Comparison of ENCODE assay signal across 8 mouse cellular contexts in the genomic region with DNA sequence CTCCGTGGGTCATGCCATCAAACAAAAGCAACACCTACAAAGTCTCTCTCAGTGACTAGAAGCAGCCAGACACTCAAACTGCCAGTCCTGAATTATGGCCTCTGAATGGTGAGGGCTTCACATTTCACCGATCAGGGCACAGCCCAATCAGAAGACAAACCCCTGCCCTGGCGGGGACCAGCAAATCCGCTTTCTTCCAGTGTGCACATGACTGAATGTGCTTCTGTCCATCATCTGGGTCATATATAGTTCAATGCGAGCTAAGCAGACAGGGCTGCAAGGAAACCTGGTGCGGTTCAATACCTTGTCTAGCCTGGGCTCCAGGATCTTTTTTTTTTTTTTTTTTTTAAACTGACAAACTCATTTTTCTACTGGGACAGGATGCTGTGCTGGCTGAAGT.
A peak's percentile ranks its signal among the peaks of the same experiment; 100 is the strongest.
DNase-seq lines count a peak whose midpoint lies in the region; ATAC-seq and TF ChIP-seq lines count a peak whose summit lies in the region.

No protein-coding gene starts in this region.

- peak overlapping the region; percentile 76 for H3K9ac ChIP-seq in embryonic facial prominence, embryonic 14.5 days (ENCODE audit: low read depth, low read length)
- H3K9ac ChIP-seq in heart, embryonic 12.5 days, result peak overlapping the region; percentile 70
- peak overlapping the region; percentile 64 for H3K9ac ChIP-seq in kidney, embryonic 15.5 days
- peak overlapping the region; percentile 53 for H3K9ac ChIP-seq in liver, postnatal 0 days (replicated peaks)
- peak overlapping the region; percentile 88 for H3K9ac ChIP-seq in neural tube, embryonic 13.5 days

- ATAC-seq in CD4-positive, CD25-positive, alpha-beta regulatory T cell, adult 4 months, result peak; percentile 61
- ATAC-seq in embryonic facial prominence, embryonic 14.5 days (ENCODE audit: low read depth), result peak; percentile 97
- ATAC-seq in heart, embryonic 12.5 days (ENCODE audit: insufficient number of reproducible peaks, low FRiP score), result peak; percentile 84
- peak; percentile 97 for ATAC-seq in kidney, embryonic 15.5 days (replicated peaks; ENCODE audit: low FRiP score)
- peak; percentile 76 for ATAC-seq in liver, postnatal 0 days
- ATAC-seq in neural tube, embryonic 13.5 days (ENCODE audit: low read depth), result peak; percentile 88

- peak overlapping the region; percentile 50 for H3K4me3 ChIP-seq in embryonic facial prominence, embryonic 14.5 days (ENCODE audit: low read depth, low read length)
- H3K4me3 ChIP-seq in heart, embryonic 12.5 days, result peak overlapping the region; percentile 60
- H3K4me3 ChIP-seq in kidney, embryonic 15.5 days (replicated peaks), result peak overlapping the region; percentile 62
- H3K4me3 ChIP-seq in liver, postnatal 0 days (ENCODE audit: low read depth, low read length), result peak overlapping the region; percentile 58
- H3K4me3 ChIP-seq in neural tube, embryonic 13.5 days, result peak overlapping the region; percentile 58

- TF ChIP-seq CTCF in liver, postnatal 0 days (IDR thresholded peaks at IDR 0.05; ENCODE audit: low read depth), result no peak

- H3K4me2 ChIP-seq in embryonic facial prominence, embryonic 14.5 days (ENCODE audit: low read depth, low read length), result peak overlapping the region; percentile 77
- peak overlapping the region; percentile 61 for H3K4me2 ChIP-seq in heart, embryonic 12.5 days
- peak overlapping the region; percentile 73 for H3K4me2 ChIP-seq in kidney, embryonic 15.5 days
- H3K4me2 ChIP-seq in liver, postnatal 0 days (ENCODE audit: low read depth, low read length), result peak overlapping the region; percentile 66
- H3K4me2 ChIP-seq in neural tube, embryonic 13.5 days, result peak overlapping the region; percentile 63

- peak overlapping the region; percentile 96 for H3K27ac ChIP-seq in embryonic facial prominence, embryonic 14.5 days (replicated peaks; ENCODE audit: low read depth, low read length)
- H3K27ac ChIP-seq in heart, embryonic 12.5 days (ENCODE audit: poor library complexity, severe bottlenecking), result peak overlapping the region; percentile 99
- H3K27ac ChIP-seq in kidney, embryonic 15.5 days, result peak overlapping the region; percentile 95
- H3K27ac ChIP-seq in liver, postnatal 0 days (ENCODE audit: low read depth), result peak overlapping the region; percentile 70
- H3K27ac ChIP-seq in neural tube, embryonic 13.5 days (replicated peaks), result peak overlapping the region; percentile 97

- peak; percentile 16 to 32 for DNase-seq in adrenal gland, postnatal 4 days (ENCODE audit: low spot score in 2 of 2)
- DNase-seq in embryonic facial prominence, embryonic 14.5 days (ENCODE audit: low spot score), result peak; percentile 97
- DNase-seq in liver, postnatal 0 days, result peak; percentile 61
- peak; percentile 71 for DNase-seq in thymus, postnatal 0 days (ENCODE audit: low spot score)

- WGBS in embryonic facial prominence, embryonic 14.5 days, result 3% methylated on average over 6 of the region's 6 CpGs
- WGBS in heart, embryonic 12.5 days, result 28% methylated on average over 6 of the region's 6 CpGs
- 4% methylated on average over 6 of the region's 6 CpGs for WGBS in kidney, embryonic 15.5 days
- WGBS in liver, postnatal 0 days (ENCODE audit: insufficient replicate concordance), result 20% methylated on average over 6 of the region's 6 CpGs
- 4% methylated on average over 6 of the region's 6 CpGs for WGBS in neural tube, embryonic 13.5 days

- no peaks in the 10 kb centered on the region for H3K27me3 ChIP-seq in embryonic facial prominence, embryonic 14.5 days (replicated peaks; ENCODE audit: control insufficient read depth, insufficient read depth, low read length)
- no peaks in the 10 kb centered on the region for H3K27me3 ChIP-seq in heart, embryonic 12.5 days (replicated peaks)
- H3K27me3 ChIP-seq in kidney, embryonic 15.5 days, result no peaks in the 10 kb centered on the region
- no peaks in the 10 kb centered on the region for H3K27me3 ChIP-seq in liver, postnatal 0 days (ENCODE audit: insufficient read depth, low read length)
- no peaks in the 10 kb centered on the region for H3K27me3 ChIP-seq in neural tube, embryonic 13.5 days

- no peak for TF ChIP-seq EP300 in liver, postnatal 0 days (IDR thresholded peaks at IDR 0.05; ENCODE audit: low read depth)

- no peaks in the 10 kb centered on the region for H3K4me1 ChIP-seq in embryonic facial prominence, embryonic 14.5 days (ENCODE audit: control insufficient read depth, insufficient read depth, low read length)
- peaks cover 9% of the 10 kb centered on the region for H3K4me1 ChIP-seq in heart, embryonic 12.5 days (replicated peaks)
- H3K4me1 ChIP-seq in kidney, embryonic 15.5 days, result 0 out of 2 replicates have a peak, but pooled peaks cover 7% of the 10 kb centered on the region
- peaks cover 13% of the 10 kb centered on the region; the same call in 1 of the 2 replicates for H3K4me1 ChIP-seq in liver, postnatal 0 days (ENCODE audit: insufficient read depth)
- H3K4me1 ChIP-seq in neural tube, embryonic 13.5 days (replicated peaks), result peaks cover 30% of the 10 kb centered on the region

- no peaks in the 10 kb centered on the region for H3K36me3 ChIP-seq in embryonic facial prominence, embryonic 14.5 days (ENCODE audit: control insufficient read depth, insufficient read depth, low read length)
- no peaks in the 10 kb centered on the region for H3K36me3 ChIP-seq in heart, embryonic 12.5 days
- H3K36me3 ChIP-seq in kidney, embryonic 15.5 days, result no peaks in the 10 kb centered on the region
- no peaks in the 10 kb centered on the region for H3K36me3 ChIP-seq in liver, postnatal 0 days (replicated peaks; ENCODE audit: insufficient read depth, low read length)
- H3K36me3 ChIP-seq in neural tube, embryonic 13.5 days, result no peaks in the 10 kb centered on the region

- no peaks in the 10 kb centered on the region for H3K9me3 ChIP-seq in embryonic facial prominence, embryonic 14.5 days (ENCODE audit: control insufficient read depth, low read length)
- no peaks in the 10 kb centered on the region for H3K9me3 ChIP-seq in heart, embryonic 12.5 days (replicated peaks)
- no peaks in the 10 kb centered on the region for H3K9me3 ChIP-seq in kidney, embryonic 15.5 days (replicated peaks)
- no peaks in the 10 kb centered on the region for H3K9me3 ChIP-seq in liver, postnatal 0 days (ENCODE audit: low read length)
- no peaks in the 10 kb centered on the region for H3K9me3 ChIP-seq in neural tube, embryonic 13.5 days

Comparison
In these comparisons a context has a peak if more than half of its experiments do, and no peak if none do; other contexts are left out.
1. Peak in every context shown above with its lines: DNase-seq, ATAC-seq, H3K4me3 ChIP-seq and H3K27ac ChIP-seq.
2. DNase-seq: peak in every context shown above with its lines; median percentile 97 in embryonic facial prominence, embryonic 14.5 days; 71 in thymus, postnatal 0 days; 61 in liver, postnatal 0 days; 24 in adrenal gland, postnatal 4 days.